Mouse (Mus musculus): ENCODE measurements around the gene Rad23a. TPM values are rescaled to one million over a fixed set of nuclear protein-coding genes. Genes with fewer than 3 reads are reported as not detected.

The Rad23a gene
- polyA plus RNA-seq, 1 experiment, result 169 TPM

GRCm38 (mm10) chr8:84872309-84872965, 32.0 kb upstream of the Rad23a start:
- no peaks in the 10 kb centered on the region; the same call in 1 of the 2 replicates for H3K4me1 ChIP-seq (ENCODE audit: control insufficient read depth, insufficient read depth, low read length)
- peak overlapping the region; percentile 63; the same call in 1 of the 2 replicates for H3K27ac ChIP-seq (ENCODE audit: control insufficient read depth, insufficient read depth, low read depth, low read length, poor library complexity)
- peak overlapping the region; percentile 85 for H3K4me3 ChIP-seq (replicated peaks; ENCODE audit: control insufficient read depth, low read depth, low read length)
- WGBS, result 2% methylated on average over 54 of the region's 54 CpGs
- 0 out of 2 replicates have a peak, but pooled peaks have one; percentile 27 for TF ChIP-seq POLR2A (IDR thresholded peaks at IDR 0.05; ENCODE audit: borderline replicate concordance, control insufficient read depth, low read depth, low read length)
- TF ChIP-seq CTCF (IDR thresholded peaks at IDR 0.05; ENCODE audit: control insufficient read depth, insufficient read depth, low read length), result no peak

DNA sequence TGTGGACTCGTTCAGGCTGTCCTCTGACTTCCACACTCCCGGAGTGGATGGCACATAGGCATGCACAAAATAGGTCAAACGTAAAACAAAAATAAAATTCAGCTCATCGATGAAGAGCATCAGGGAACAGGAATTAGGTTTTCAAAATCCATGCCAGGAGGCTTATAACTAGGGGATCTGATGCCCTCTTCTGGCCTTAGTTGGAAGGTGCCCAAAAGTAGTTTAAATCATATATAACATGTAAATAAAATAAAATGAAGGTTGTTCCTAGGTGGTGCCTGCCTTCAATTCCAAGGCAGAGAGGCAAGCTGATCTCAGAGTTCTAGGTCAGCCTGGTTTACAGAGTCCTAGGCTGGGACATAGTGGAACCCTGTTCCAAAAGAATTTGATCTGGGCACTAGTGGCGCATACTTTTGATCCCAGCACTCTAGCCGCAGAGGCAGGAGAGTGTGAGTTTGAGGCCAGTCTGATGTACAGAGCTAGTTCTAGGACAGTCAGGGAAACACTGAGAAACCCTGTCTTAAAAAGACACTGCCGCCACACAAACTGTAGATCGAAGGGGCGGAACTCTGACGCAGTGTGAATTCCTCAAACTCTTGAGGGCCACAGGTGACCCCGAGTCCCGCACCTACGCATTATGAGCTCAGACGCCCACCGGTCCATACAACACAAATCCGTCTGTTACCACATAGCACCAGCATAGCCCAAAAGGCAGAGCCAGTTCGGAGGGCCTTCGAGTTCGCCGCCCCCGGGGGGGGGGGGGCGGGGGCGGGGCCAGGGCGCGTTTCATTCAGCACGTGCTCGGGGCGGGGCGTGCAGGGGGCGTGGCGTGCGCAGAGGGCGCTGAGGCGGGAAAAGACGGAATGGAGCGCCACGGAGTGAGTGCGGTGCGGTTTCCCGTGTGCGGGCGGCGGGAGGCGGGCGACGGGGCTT, 31.2 kb upstream of the Rad23a start, which contains the start of gene Syce2:
Gene Syce2 (plus strand): TSS at position 736 of the 933 bp plus-strand sequence.
- TF ChIP-seq CTCF (IDR thresholded peaks at IDR 0.05; ENCODE audit: control insufficient read depth, insufficient read depth, low read length) (no peak), POLR2A (IDR thresholded peaks at IDR 0.05; ENCODE audit: borderline replicate concordance, control insufficient read depth, low read depth, low read length) (no peak)
- Histone ChIP-seq H3K4me1 (ENCODE audit: control insufficient read depth, insufficient read depth, low read length) (no peaks in the 10 kb centered on the region; the same call in 1 of the 2 replicates), H3K27ac (ENCODE audit: control insufficient read depth, insufficient read depth, low read depth, low read length, poor library complexity) (peak within 1 kb of the TSS; percentile 63; the same call in 1 of the 2 replicates), H3K4me3 (replicated peaks; ENCODE audit: control insufficient read depth, low read depth, low read length) (peak within 1 kb of the TSS; percentile 85)
- WGBS, result 2% methylated on average over 46 of the region's 46 CpGs

DNA sequence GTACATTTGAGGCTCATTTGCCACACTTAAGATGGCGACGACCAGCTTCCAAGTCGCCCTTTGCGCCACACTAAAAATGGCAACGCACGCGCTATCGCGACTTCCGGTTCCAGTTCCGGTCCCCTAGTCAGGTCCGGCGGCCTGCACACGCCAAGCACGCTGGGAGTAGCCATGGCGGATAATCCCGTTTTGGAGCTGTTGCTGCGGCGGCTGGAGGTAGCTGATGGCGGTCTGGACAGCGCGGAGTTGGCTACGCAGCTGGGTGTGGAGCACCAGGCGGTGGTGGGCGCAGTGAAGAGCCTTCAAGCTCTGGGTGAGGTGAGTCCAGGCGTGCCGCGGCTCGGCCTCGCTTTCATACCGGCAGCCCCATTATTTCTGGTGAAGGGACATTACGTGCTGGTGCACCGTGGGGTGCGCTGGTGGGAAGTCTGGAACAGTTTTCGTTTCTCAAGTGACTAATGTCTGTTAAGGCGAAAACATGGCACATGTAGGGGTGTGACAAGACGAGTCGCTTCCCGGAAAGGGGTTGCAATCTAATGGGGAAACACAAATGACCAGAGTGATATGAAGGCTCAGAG, 16.5 kb upstream of the Rad23a start, which contains the start of gene Farsa:
Gene Farsa (plus strand): TSS at position 126 of the 578 bp plus-strand sequence.
- Histone ChIP-seq H3K4me3 (replicated peaks; ENCODE audit: control insufficient read depth, low read depth, low read length) (peak within 1 kb of the TSS; percentile 96), H3K27ac (ENCODE audit: control insufficient read depth, insufficient read depth, low read depth, low read length, poor library complexity) (peak within 1 kb of the TSS; percentile 75), H3K4me1 (ENCODE audit: control insufficient read depth, insufficient read depth, low read length) (peaks cover 1% of the 10 kb centered on the region; the same call in 1 of the 2 replicates)
- TF ChIP-seq POLR2A (IDR thresholded peaks at IDR 0.05; ENCODE audit: borderline replicate concordance, control insufficient read depth, low read depth, low read length), result peak; percentile 97; the same call in 1 of the 2 replicates
- 0 out of 2 replicates have a peak, but pooled peaks have one; percentile 14 for TF ChIP-seq CTCF (IDR thresholded peaks at IDR 0.05; ENCODE audit: control insufficient read depth, insufficient read depth, low read length)
- WGBS, result under 1% methylated on average over 39 of the region's 39 CpGs

- H3K27ac ChIP-seq (ENCODE audit: control insufficient read depth, insufficient read depth, low read depth, low read length, poor library complexity), result 0 out of 2 replicates have a peak overlapping the region, but pooled peaks have one; percentile 75
- no peak overlapping the region for H3K4me3 ChIP-seq (replicated peaks; ENCODE audit: control insufficient read depth, low read depth, low read length)
- TF ChIP-seq CTCF (IDR thresholded peaks at IDR 0.05; ENCODE audit: control insufficient read depth, insufficient read depth, low read length) (no peak), POLR2A (IDR thresholded peaks at IDR 0.05; ENCODE audit: borderline replicate concordance, control insufficient read depth, low read depth, low read length) (no peak)
- 95% methylated on average over 3 of the region's 3 CpGs for WGBS
- peaks cover 1% of the 10 kb centered on the region; the same call in 1 of the 2 replicates for H3K4me1 ChIP-seq (ENCODE audit: control insufficient read depth, insufficient read depth, low read length)
These were observed 16.0 kb upstream of the Rad23a start for GRCm38 (mm10) chr8:84856434-84856833.

- 3% methylated on average over 6 of the region's 6 CpGs for WGBS
- H3K4me1 ChIP-seq (ENCODE audit: control insufficient read depth, insufficient read depth, low read length), result peaks cover 4% of the 10 kb centered on the region; the same call in 1 of the 2 replicates
- H3K27ac ChIP-seq (ENCODE audit: control insufficient read depth, insufficient read depth, low read depth, low read length, poor library complexity), result peak overlapping the region; percentile 94
- H3K4me3 ChIP-seq (replicated peaks; ENCODE audit: control insufficient read depth, low read depth, low read length), result peak overlapping the region; percentile 2
- no peak for TF ChIP-seq CTCF (IDR thresholded peaks at IDR 0.05; ENCODE audit: control insufficient read depth, insufficient read depth, low read length)
- no peak for TF ChIP-seq POLR2A (IDR thresholded peaks at IDR 0.05; ENCODE audit: borderline replicate concordance, control insufficient read depth, low read depth, low read length)
These were observed 7.4 kb upstream of the Rad23a start for GRCm38 (mm10) chr8:84847684-84848435.

GRCm38 (mm10) chr8:84846722-84847572, 6.5 kb upstream of the Rad23a start, which contains the start of gene Calr:
TSS of gene Calr (minus strand) at chr8:84846934.
- Histone ChIP-seq H3K4me3 (replicated peaks; ENCODE audit: control insufficient read depth, low read depth, low read length) (peak within 1 kb of the TSS; percentile 94), H3K4me1 (ENCODE audit: control insufficient read depth, insufficient read depth, low read length) (peaks cover 4% of the 10 kb centered on the region; the same call in 1 of the 2 replicates), H3K27ac (ENCODE audit: control insufficient read depth, insufficient read depth, low read depth, low read length, poor library complexity) (peak within 1 kb of the TSS; percentile 94)
- TF ChIP-seq POLR2A (IDR thresholded peaks at IDR 0.05; ENCODE audit: borderline replicate concordance, control insufficient read depth, low read depth, low read length) (peak; percentile 99), CTCF (IDR thresholded peaks at IDR 0.05; ENCODE audit: control insufficient read depth, insufficient read depth, low read length) (no peak)
- under 1% methylated on average over 55 of the region's 55 CpGs for WGBS

Measured in bone marrow, adult 2 months (tissue).